Mouse (Mus musculus) heart, postnatal 0 days (tissue): Measurements from ENCODE around the gene Togaram2. TPM values are rescaled to one million over a fixed set of nuclear protein-coding genes. Genes with fewer than 3 reads are reported as not detected.

ENCODE experiments used
- ATAC-seq: fragments of 200-750 bp; cut with Nextera tagmentation; 2 replicates; pipeline ENCODE4 v1.8.0; 2017; ENCODE audit warnings: low read depth, moderate number of reproducible peaks, moderate library complexity; ENCODE audit not compliant: insufficient read depth
- DNase-seq: peaks from one replicate; pipeline ENCODE4 v3.0.0-alpha.2; 2016; ENCODE audit warnings: low spot score
- H3K27ac ChIP-seq: fragments of 300-500 bp; sonication (generic); 2 replicates; pipeline ENCODE4 v1.5.1; 2014; ENCODE audit warnings: low read depth, mild to moderate bottlenecking
- H3K27me3 ChIP-seq: fragments of 300-500 bp; sonication (generic); 2 replicates; pipeline ENCODE4 v1.6.1; 2014; ENCODE audit warnings: low read length, mixed read lengths; ENCODE audit not compliant: control insufficient read depth, insufficient read depth
- H3K36me3 ChIP-seq: fragments of 300-500 bp; sonication (generic); replicated peaks from 2 replicates; pipeline ENCODE4 v1.6.1; 2014; ENCODE audit warnings: low read length, mixed read lengths; ENCODE audit not compliant: control insufficient read depth, insufficient read depth
- H3K4me1 ChIP-seq: fragments of 300-500 bp; sonication (generic); 2 replicates; pipeline ENCODE4 v1.6.1; 2014; ENCODE audit warnings: antibody characterized with exemption; ENCODE audit not compliant: control insufficient read depth, insufficient read depth
- H3K4me2 ChIP-seq: fragments of 300-500 bp; sonication (generic); 2 replicates; pipeline ENCODE4 v1.6.1; 2014; ENCODE audit warnings: low read depth, mild to moderate bottlenecking, low read length, moderate library complexity
- H3K4me3 ChIP-seq: fragments of 300-500 bp; sonication (generic); 2 replicates; pipeline ENCODE4 v1.5.1; 2014; ENCODE audit warnings: low read depth, low read length
- H3K9ac ChIP-seq: fragments of 300-500 bp; sonication (generic); replicated peaks from 2 replicates; pipeline ENCODE4 v1.6.1; 2014; ENCODE audit warnings: low read depth, low read length, mixed read lengths
- H3K9me3 ChIP-seq: fragments of 300-500 bp; sonication (generic); replicated peaks from 2 replicates; pipeline ENCODE4 v1.6.1; 2016; ENCODE audit warnings: low read length; ENCODE audit not compliant: control insufficient read depth
- CTCF ChIP-seq: IDR thresholded peaks from 2 replicates; pipeline ENCODE4 v1.5.1; 2016; ENCODE audit warnings: antibody characterized with exemption, control low read depth, low read depth
- EP300 ChIP-seq: IDR thresholded peaks from 2 replicates; pipeline ENCODE4 v1.6.1; 2016; ENCODE audit warnings: antibody characterized with exemption, low read depth
- WGBS: fragments of 180-500 bp; shearing (Covaris S2); extraction: QIAGEN DNeasy Blood & Tissue Kit; methylation state at CpG from one replicate; pipeline ENCODE4 v1.1.7; 2014; 5-methylcytosine and 5-hydroxymethylcytosine counted together
- polyA plus RNA-seq: library from polyadenylated mRNA; unstranded; fragments of >200 nt; fragmentation: Nextera tagmentation; extraction: Ambion mirVana; gene quantifications from 2 replicates; pipeline ENCODE4 v1.2.1, GENCODE M21; 2015
- total RNA-seq: library from RNA; depleted of rRNA; stranded (reverse); fragments of >200 nt; gene quantifications from 2 replicates; pipeline ENCODE4 v1.2.3, GENCODE M21; 2014; ENCODE audit warnings: low replicate concordance

Gene Togaram2
- total and polyA plus RNA-seq, 2 experiments from 2014 or later, result 0.46 to 1.1 TPM

- Histone ChIP-seq H3K27me3 (no peaks in the 10 kb centered on the region), H3K4me2 (no peak overlapping the region), H3K9ac (no peak overlapping the region), H3K4me1 (peaks cover 3% of the 10 kb centered on the region; the same call in 1 of the 2 replicates), H3K27ac (no peak overlapping the region), H3K36me3 (peaks cover 43% of the 10 kb centered on the region), H3K4me3 (no peak overlapping the region), H3K9me3 (no peaks in the 10 kb centered on the region)
- no peak for ATAC-seq
- 90% methylated on average over 10 of the region's 10 CpGs for WGBS
- DNase-seq, result no peak
- TF ChIP-seq CTCF, result no peak
- no peak for TF ChIP-seq EP300
These were observed 14.4 kb upstream of the Togaram2 start for GRCm38 (mm10) chr17:71658666-71659065.

DNA sequence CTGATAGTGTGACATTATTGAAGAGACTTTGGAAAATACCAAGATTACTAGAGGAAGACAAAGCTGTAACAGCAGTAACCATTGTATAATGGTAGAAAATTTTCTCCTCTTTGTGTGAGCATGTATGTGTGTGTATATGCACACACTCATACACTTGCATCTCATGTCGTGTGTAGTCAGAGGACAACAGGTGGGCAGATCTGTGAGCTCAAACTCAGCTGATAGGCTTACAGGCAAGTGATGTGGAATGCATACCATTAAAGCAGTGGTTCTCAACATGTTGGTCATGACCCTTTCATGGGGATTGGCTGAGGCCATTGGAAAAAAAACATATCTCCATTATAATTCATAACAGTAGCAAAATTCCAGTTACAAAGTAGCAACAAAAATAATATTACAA is 12.7 kb upstream of the Togaram2 start:
- peaks cover 3% of the 10 kb centered on the region; the same call in 1 of the 2 replicates for H3K4me1 ChIP-seq
- H3K27ac ChIP-seq, result no peak overlapping the region
- TF ChIP-seq CTCF (no peak), EP300 (no peak)
- peaks cover 32% of the 10 kb centered on the region for H3K36me3 ChIP-seq
- WGBS, result 48% methylated on average over 1 of the region's 1 CpGs
- DNase-seq, result no peak
- H3K4me3 ChIP-seq, result no peak overlapping the region
- H3K9me3 ChIP-seq, result no peaks in the 10 kb centered on the region
- ATAC-seq, result no peak
- H3K27me3 ChIP-seq, result no peaks in the 10 kb centered on the region
- H3K9ac ChIP-seq, result no peak overlapping the region
- no peak overlapping the region for H3K4me2 ChIP-seq

- Histone ChIP-seq H3K27me3 (no peaks in the 10 kb centered on the region), H3K4me3 (peak overlapping the region; percentile 39), H3K36me3 (peaks cover 10% of the 10 kb centered on the region), H3K4me2 (peak overlapping the region; percentile 64), H3K9me3 (no peaks in the 10 kb centered on the region), H3K4me1 (peaks cover 3% of the 10 kb centered on the region; the same call in 1 of the 2 replicates), H3K9ac (no peak overlapping the region), H3K27ac (no peak overlapping the region; the same call in 1 of the 2 replicates)
- ATAC-seq, result peak; percentile 85
- peak; percentile 83 for DNase-seq
- no peak for TF ChIP-seq EP300
- peak; percentile 76 for TF ChIP-seq CTCF
- WGBS, result 5% methylated on average over 21 of the region's 21 CpGs
These were observed 10.3 kb upstream of the Togaram2 start for GRCm38 (mm10) chr17:71662751-71663250.

GRCm38 (mm10) chr17:71663491-71663890 is 9.6 kb upstream of the Togaram2 start:
- 79% methylated on average over 6 of the region's 6 CpGs for WGBS
- no peak overlapping the region for H3K4me3 ChIP-seq
- H3K4me1 ChIP-seq, result peaks cover 3% of the 10 kb centered on the region; the same call in 1 of the 2 replicates
- H3K27me3 ChIP-seq, result no peaks in the 10 kb centered on the region
- TF ChIP-seq CTCF, result no peak
- TF ChIP-seq EP300, result no peak
- peaks cover 6% of the 10 kb centered on the region; the same call in 1 of the 2 replicates for H3K36me3 ChIP-seq
- no peak overlapping the region for H3K4me2 ChIP-seq
- no peak for DNase-seq
- H3K9ac ChIP-seq, result no peak overlapping the region
- no peak overlapping the region for H3K27ac ChIP-seq
- ATAC-seq, result no peak
- no peaks in the 10 kb centered on the region for H3K9me3 ChIP-seq

DNA sequence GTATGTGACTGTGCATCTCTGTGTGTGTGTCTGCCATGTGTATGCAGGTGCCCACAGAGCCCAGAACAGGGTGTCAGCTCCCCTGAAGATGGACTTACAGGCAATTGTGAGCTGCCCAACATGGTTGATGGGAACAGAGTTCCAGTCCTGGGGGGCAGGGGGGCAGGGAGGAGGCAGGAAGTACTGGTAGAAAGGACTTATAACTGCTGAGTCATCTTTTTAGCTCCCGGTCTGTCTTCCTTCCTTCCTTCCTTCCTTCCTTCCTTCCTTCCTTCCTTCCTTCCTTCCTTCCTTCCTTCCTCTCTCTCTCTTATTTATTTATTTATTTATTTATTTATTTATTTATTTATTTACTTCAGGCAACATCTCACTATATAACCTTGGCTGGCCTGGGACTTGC is 8.9 kb upstream of the Togaram2 start:
- DNase-seq, result no peak
- Histone ChIP-seq H3K9me3 (no peaks in the 10 kb centered on the region), H3K9ac (no peak overlapping the region), H3K27ac (no peak overlapping the region), H3K4me2 (no peak overlapping the region), H3K27me3 (no peaks in the 10 kb centered on the region), H3K36me3 (no peaks in the 10 kb centered on the region), H3K4me3 (no peak overlapping the region), H3K4me1 (peaks cover 3% of the 10 kb centered on the region; the same call in 1 of the 2 replicates)
- ATAC-seq, result no peak
- no peak for TF ChIP-seq CTCF
- TF ChIP-seq EP300, result no peak
- WGBS, result 80% methylated on average over 1 of the region's 1 CpGs

GRCm38 (mm10) chr17:71665201-71665600 is 7.9 kb upstream of the Togaram2 start:
- Histone ChIP-seq H3K4me3 (no peak overlapping the region), H3K4me1 (peaks cover 3% of the 10 kb centered on the region; the same call in 1 of the 2 replicates), H3K36me3 (no peaks in the 10 kb centered on the region), H3K4me2 (no peak overlapping the region), H3K9ac (no peak overlapping the region), H3K27ac (no peak overlapping the region), H3K27me3 (no peaks in the 10 kb centered on the region), H3K9me3 (no peaks in the 10 kb centered on the region)
- no peak for DNase-seq
- TF ChIP-seq CTCF (no peak), EP300 (no peak)
- ATAC-seq, result no peak
- WGBS, result 86% methylated on average over 4 of the region's 4 CpGs
